Mouse (Mus musculus) hindbrain, embryonic 11.5 days (tissue): ENCODE measurements around the gene Fhad1. TPM values are rescaled to one million over a fixed set of nuclear protein-coding genes. Genes with fewer than 3 reads are reported as not detected.

Experiments
- ATAC-seq: fragments of 200-750 bp; cut with Nextera tagmentation; 2 replicates; pipeline ENCODE4 v1.8.0; 2017; ENCODE audit warnings: mild to moderate bottlenecking, moderate TSS enrichment, moderate library complexity; ENCODE audit not compliant: low FRiP score
- DNase-seq: peaks from one replicate; pipeline ENCODE4 v3.0.0-alpha.2; 2015; ENCODE audit warnings: low spot score
- H3K27ac ChIP-seq: fragments of 300-500 bp; sonication (generic); 2 replicates; pipeline ENCODE4 v1.5.1; 2014; ENCODE audit warnings: mild to moderate bottlenecking, low read depth, low read length
- H3K27me3 ChIP-seq: fragments of 300-500 bp; sonication (generic); 2 replicates; pipeline ENCODE4 v1.6.1; 2014; ENCODE audit warnings: mild to moderate bottlenecking, low read length, moderate library complexity, mixed read lengths; ENCODE audit not compliant: control insufficient read depth, insufficient read depth
- H3K36me3 ChIP-seq: fragments of 300-500 bp; sonication (generic); 2 replicates; pipeline ENCODE4 v1.6.1; 2014; ENCODE audit warnings: mild to moderate bottlenecking, low read length, moderate library complexity, mixed read lengths; ENCODE audit not compliant: control insufficient read depth, insufficient read depth
- H3K4me1 ChIP-seq: fragments of 300-500 bp; sonication (generic); replicated peaks from 2 replicates; pipeline ENCODE4 v1.6.1; 2014; ENCODE audit warnings: low read length, mixed read lengths; ENCODE audit not compliant: control insufficient read depth, insufficient read depth
- H3K4me2 ChIP-seq: fragments of 300-500 bp; sonication (generic); replicated peaks from 2 replicates; pipeline ENCODE4 v1.6.1; 2014; ENCODE audit warnings: mild to moderate bottlenecking, low read depth, low read length
- H3K4me3 ChIP-seq: fragments of 300-500 bp; sonication (generic); 2 replicates; pipeline ENCODE4 v1.5.1; 2014; ENCODE audit warnings: low read depth, low read length
- H3K9ac ChIP-seq: fragments of 300-500 bp; sonication (generic); 2 replicates; pipeline ENCODE4 v1.6.1; 2014; ENCODE audit warnings: low read depth, low read length
- H3K9me3 ChIP-seq: fragments of 300-500 bp; sonication (generic); 2 replicates; pipeline ENCODE4 v1.6.1; 2016; ENCODE audit warnings: low read length; ENCODE audit not compliant: control insufficient read depth
- WGBS: fragments of 180-500 bp; shearing (Covaris S2); extraction: QIAGEN DNeasy Blood & Tissue Kit; methylation state at CpG from one replicate; pipeline ENCODE4 v1.1.7; 2014; 5-methylcytosine and 5-hydroxymethylcytosine counted together
- polyA plus RNA-seq: library from polyadenylated mRNA; unstranded; fragments of >200 nt; fragmentation: Nextera tagmentation; extraction: Ambion mirVana; gene quantifications from 2 replicates; pipeline ENCODE4 v1.2.1, GENCODE M21; 2014

Fhad1 gene
- 3.5 and 4.0 TPM in 2 replicates for polyA plus RNA-seq

DNA sequence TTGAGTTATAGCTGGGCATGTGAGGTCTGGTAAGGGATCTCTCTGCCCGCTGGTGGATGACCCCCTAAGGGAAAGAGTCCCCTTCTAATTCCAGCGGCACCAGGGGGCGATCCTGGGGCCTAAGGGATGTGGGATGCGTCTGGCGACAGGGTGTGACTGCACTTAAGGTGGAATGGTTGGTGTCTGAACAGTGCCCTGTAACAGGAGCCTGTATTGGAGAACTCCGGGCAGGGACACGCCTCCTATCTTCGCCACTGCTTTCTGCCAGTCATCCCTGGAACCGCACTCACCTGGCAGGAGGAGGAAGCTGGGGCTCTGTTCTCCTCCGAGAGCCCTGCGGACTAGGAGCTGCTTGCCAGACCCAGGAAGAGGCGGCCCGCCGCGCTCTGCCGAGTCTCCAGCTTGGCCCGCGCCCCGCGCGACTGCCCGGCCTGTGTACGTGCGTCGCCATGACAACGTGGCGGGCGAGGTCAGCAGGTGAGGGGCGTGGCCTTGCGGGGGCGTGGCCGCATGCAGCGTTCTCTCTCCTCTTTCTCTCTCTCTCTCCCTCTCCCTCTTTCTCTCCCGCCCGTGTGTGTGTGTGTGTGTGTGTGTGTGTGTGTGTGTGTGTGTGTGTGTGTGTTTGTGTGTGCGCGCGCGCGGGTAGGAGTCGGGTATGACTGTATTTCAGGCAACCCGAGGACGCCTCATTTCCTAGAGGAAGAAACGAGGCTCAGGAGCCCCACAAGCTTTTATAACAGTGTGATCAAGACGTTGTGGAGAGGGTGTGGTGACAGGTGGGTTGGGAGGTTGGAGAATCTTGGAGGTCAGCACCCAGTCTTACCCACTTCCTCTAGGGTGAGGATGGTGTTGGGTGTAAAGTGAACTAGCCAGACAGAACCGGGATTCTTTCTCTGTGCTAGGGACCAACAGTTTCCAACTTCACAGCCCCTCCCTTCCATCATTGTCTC, at the start of gene Fhad1:
TSS of gene Fhad1 (minus strand) at position 424 of the 950 bp plus-strand sequence.
- peak within 1 kb of the TSS; percentile 71 for H3K4me2 ChIP-seq
- peak within 1 kb of the TSS; percentile 8; the same call in 1 of the 2 replicates for H3K9ac ChIP-seq
- peaks cover 7% of the 10 kb centered on the region for H3K27me3 ChIP-seq
- peak within 1 kb of the TSS; percentile 27 for H3K4me3 ChIP-seq
- no peak within 1 kb of the TSS for H3K27ac ChIP-seq
- no peaks in the 10 kb centered on the region for H3K9me3 ChIP-seq
- no peaks in the 10 kb centered on the region for H3K36me3 ChIP-seq
- ATAC-seq: peak; percentile 86
- no peaks in the 10 kb centered on the region; the same call in 1 of the 2 replicates for H3K4me1 ChIP-seq
- under 1% methylated on average over 43 of the region's 46 CpGs for WGBS
- DNase-seq: peak; percentile 88

DNA sequence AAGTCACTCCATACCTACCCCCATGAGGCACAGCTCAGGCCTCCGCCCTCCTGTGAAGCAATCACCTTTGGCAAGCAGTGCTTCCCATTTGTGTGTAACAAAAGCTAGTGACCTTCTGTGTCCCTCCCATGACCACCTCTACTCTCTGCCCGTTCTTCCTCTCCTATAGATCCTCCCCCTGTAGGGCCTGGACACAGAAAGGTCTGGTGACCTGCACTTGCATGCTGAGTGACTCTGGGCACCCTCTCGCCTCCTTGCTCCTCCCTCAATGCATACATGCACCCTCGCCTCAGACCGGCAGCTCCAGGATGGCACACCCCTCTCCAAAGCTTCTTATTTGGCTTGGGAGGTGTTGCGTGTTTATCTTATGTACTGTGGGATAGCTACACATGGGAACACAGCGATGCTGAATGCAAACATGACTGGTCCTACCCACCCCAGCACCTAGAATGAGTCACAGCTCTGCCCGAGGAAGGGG, 48.2 kb upstream of the Fhad1 start:
- no peak for ATAC-seq
- Histone ChIP-seq H3K36me3 (no peaks in the 10 kb centered on the region), H3K4me2 (no peak overlapping the region), H3K27ac (no peak overlapping the region), H3K27me3 (no peaks in the 10 kb centered on the region), H3K4me3 (no peak overlapping the region), H3K9ac (no peak overlapping the region), H3K9me3 (no peaks in the 10 kb centered on the region), H3K4me1 (no peaks in the 10 kb centered on the region)
- no peak for DNase-seq
- 87% methylated on average over 8 of the region's 8 CpGs for WGBS

DNA sequence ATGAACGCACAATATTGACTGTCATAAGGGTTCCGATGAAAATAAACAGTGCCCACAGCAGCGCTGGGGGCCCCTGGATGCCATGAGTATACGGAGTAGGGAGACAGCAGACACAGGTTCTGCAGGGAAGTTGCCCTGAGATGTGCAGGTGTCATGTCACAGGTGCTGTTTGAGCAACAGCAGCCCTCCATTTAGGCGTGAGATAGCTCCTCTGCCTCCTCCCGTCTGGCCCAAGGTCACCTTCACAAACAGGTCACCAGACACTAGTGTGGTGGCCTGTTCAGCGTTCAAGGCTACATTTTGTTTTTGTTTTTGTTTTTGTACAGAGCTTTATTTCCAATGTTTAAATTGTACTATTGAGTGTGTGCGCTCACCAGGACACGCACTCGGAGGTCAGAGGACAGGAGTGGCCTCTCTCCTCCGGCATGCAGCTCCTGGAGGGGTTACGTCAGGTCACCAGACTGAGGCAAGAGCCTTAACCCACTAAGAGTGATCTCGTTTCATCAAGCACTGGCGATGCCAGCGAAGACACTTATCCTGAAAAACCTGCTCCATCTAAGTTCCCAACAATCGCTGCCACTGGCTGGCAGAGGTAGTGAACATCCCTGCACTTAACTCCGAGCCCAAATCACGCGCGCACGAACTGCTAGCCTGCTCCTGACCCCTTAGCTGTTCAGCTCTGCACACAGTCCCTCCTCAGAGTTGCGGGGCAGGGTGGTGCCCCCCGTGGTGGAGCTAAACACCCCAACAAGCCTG, 46.8 kb upstream of the Fhad1 start:
- H3K27ac ChIP-seq: no peak overlapping the region
- H3K4me1 ChIP-seq: no peaks in the 10 kb centered on the region
- ATAC-seq (no peak), DNase-seq (no peak)
- no peak overlapping the region for H3K4me2 ChIP-seq
- 72% methylated on average over 23 of the region's 23 CpGs for WGBS
- H3K4me3 ChIP-seq: no peak overlapping the region
- no peaks in the 10 kb centered on the region for H3K27me3 ChIP-seq
- no peaks in the 10 kb centered on the region for H3K9me3 ChIP-seq
- no peaks in the 10 kb centered on the region for H3K36me3 ChIP-seq
- H3K9ac ChIP-seq: no peak overlapping the region

DNA sequence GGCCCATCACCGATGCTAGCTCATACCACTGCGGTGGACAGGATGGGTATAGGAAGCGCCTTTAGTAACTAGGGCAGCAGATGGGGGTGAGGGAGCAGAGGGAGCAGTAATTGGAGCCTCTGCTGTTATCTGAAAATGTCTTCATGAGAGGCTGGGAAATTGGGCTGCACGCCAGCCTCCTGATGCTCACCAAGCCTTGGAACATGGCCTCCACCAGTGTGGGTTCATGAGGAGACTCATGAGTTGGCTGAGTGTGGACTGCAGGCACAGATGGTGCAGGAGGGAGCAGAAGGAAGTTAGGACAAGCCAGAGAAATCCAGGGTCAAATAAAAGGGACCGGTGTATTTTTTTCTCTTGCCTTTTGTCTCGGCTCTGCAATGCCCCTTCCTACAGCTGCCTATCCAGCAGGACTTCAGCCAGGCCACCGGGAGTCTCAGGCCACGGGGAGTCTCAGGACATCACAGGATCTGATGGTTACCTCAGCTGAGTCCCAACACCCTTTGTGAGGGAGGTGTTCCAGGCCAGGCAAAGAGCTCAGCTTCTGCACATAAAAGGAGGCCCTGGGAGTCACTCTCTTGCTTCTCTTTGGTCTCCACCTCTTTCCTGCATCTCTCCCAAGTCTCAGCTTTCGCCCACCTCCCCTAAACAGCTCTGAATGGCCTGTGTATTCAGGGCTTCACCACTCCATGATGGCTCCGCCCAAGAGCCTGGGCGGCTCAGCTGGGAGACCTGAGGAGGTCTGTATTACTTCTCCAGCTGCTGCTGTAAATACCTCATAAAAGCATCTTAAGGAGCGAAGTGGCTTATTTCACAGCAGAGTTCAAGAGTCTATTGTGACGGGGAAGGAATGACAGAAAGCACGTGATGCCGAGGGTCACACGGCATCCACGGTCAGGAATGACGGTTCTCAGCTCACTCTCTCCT, 45.8 kb upstream of the Fhad1 start:
- Histone ChIP-seq H3K4me2 (no peak overlapping the region), H3K4me3 (no peak overlapping the region), H3K27me3 (no peaks in the 10 kb centered on the region), H3K36me3 (no peaks in the 10 kb centered on the region), H3K9me3 (no peaks in the 10 kb centered on the region), H3K4me1 (no peaks in the 10 kb centered on the region), H3K27ac (no peak overlapping the region), H3K9ac (no peak overlapping the region)
- DNase-seq: no peak
- ATAC-seq: no peak
- 61% methylated on average over 18 of the region's 18 CpGs for WGBS

DNA sequence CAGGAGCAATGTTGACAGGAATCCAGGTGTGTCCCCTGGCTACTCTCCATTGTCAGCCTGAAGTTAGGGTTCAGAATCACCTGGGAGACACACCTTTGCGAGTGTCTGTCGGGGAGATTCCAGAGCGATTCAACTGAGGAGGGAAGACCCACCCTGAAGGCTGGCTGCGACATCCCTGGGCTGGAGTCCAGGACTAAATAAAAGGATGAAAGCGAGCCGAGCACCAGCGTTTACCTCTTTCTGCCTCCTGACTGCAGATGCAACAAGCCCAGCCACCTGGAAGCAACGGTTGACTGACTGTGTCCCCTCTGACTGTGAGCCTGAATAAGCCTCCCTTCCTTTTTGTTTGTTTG, 44.9 kb upstream of the Fhad1 start:
- no peak for DNase-seq
- Histone ChIP-seq H3K27me3 (no peaks in the 10 kb centered on the region), H3K9me3 (no peaks in the 10 kb centered on the region), H3K27ac (no peak overlapping the region), H3K4me3 (no peak overlapping the region), H3K9ac (no peak overlapping the region), H3K4me1 (no peaks in the 10 kb centered on the region), H3K4me2 (no peak overlapping the region), H3K36me3 (no peaks in the 10 kb centered on the region)
- WGBS: 94% methylated on average over 8 of the region's 8 CpGs
- ATAC-seq: no peak

GRCm38 (mm10) chr4:142059113-142059840, 44.4 kb upstream of the Fhad1 start:
- DNase-seq (no peak), ATAC-seq (no peak)
- H3K4me2 ChIP-seq: no peak overlapping the region
- no peak overlapping the region for H3K9ac ChIP-seq
- WGBS: 80% methylated on average over 13 of the region's 13 CpGs
- H3K27me3 ChIP-seq: no peaks in the 10 kb centered on the region
- H3K4me1 ChIP-seq: no peaks in the 10 kb centered on the region
- H3K27ac ChIP-seq: no peak overlapping the region
- H3K4me3 ChIP-seq: no peak overlapping the region
- H3K36me3 ChIP-seq: no peaks in the 10 kb centered on the region
- H3K9me3 ChIP-seq: no peaks in the 10 kb centered on the region

- WGBS: 88% methylated on average over 22 of the region's 22 CpGs
- ATAC-seq (no peak), DNase-seq (no peak)
Measured at GRCm38 (mm10) chr4:142057529-142058216, 42.8 kb upstream of the Fhad1 start.

More at GRCm38 (mm10) chr4:142057529-142058216, 42.8 kb upstream of the Fhad1 start:
- Histone ChIP-seq H3K9ac (no peak overlapping the region), H3K4me2 (no peak overlapping the region), H3K36me3 (no peaks in the 10 kb centered on the region), H3K4me3 (no peak overlapping the region), H3K9me3 (no peaks in the 10 kb centered on the region), H3K27me3 (no peaks in the 10 kb centered on the region), H3K4me1 (no peaks in the 10 kb centered on the region), H3K27ac (no peak overlapping the region)
